Mouse (Mus musculus) olfactory bulb, adult 2 months (tissue): ENCODE measurements around the gene Grm7.

Source experiments
- CTCF ChIP-seq: fragments of 200-500 bp; IDR thresholded peaks from 2 replicates; pipeline ENCODE4 v1.5.1; 2012; ENCODE audit warnings: low read depth, mild to moderate bottlenecking, low read length, moderate library complexity; ENCODE audit not compliant: insufficient read depth
- POLR2A ChIP-seq: fragments of 200-500 bp; IDR thresholded peaks from 2 replicates; pipeline ENCODE4 v1.6.1; 2012; ENCODE audit warnings: mild to moderate bottlenecking, low read depth, low read length, moderate library complexity; ENCODE audit not compliant: insufficient read depth

- TF ChIP-seq CTCF, result no peak
- no peak for TF ChIP-seq POLR2A
Measured at GRCm38 (mm10) chr6:111408750-111409149, 763.4 kb downstream of the Grm7 start.
